Comparison of ENCODE assay signal across 16 mouse cellular contexts in genomic region chr13:97247754-97248153, GRCm38 (mm10). TPM values are rescaled to one million over a fixed set of nuclear protein-coding genes. Genes with fewer than 3 reads are reported as not detected.
DNase-seq lines count a peak whose midpoint lies in the region; ATAC-seq and TF ChIP-seq lines count a peak whose summit lies in the region.
"Had no signal": no experiment of that assay in that cellular context is flagged by ENCODE, and none has a peak within 500 bp of the region (broad histone marks: within the 10 kb centered on the region; RNA-seq: fewer than 3 reads in every experiment).

No protein-coding gene starts in this region.

- TF ChIP-seq EP300 in stomach, postnatal 0 days (optimal IDR thresholded peaks at IDR 0.05): no peak

- no peaks in the 10 kb centered on the region for H3K9me3 ChIP-seq in midbrain, embryonic 12.5 days
- H3K9me3 ChIP-seq in midbrain, embryonic 11.5 days (ENCODE audit: control insufficient read depth, low read length): no peaks in the 10 kb centered on the region
- no peaks in the 10 kb centered on the region for H3K9me3 ChIP-seq in forebrain, embryonic 13.5 days (replicated peaks)
- no peaks in the 10 kb centered on the region for H3K9me3 ChIP-seq in hindbrain, embryonic 16.5 days (ENCODE audit: control insufficient read depth, low read length)
- H3K9me3 ChIP-seq in stomach, postnatal 0 days (ENCODE audit: control insufficient read depth, low read length): no peaks in the 10 kb centered on the region
- H3K9me3 ChIP-seq: limb, embryonic 13.5 days had no signal

- WGBS in midbrain, embryonic 12.5 days: 70% methylated on average over 4 of the region's 4 CpGs
- WGBS in midbrain, embryonic 11.5 days: 82% methylated on average over 4 of the region's 4 CpGs
- 45% methylated on average over 4 of the region's 4 CpGs for WGBS in forebrain, embryonic 13.5 days
- 28% methylated on average over 4 of the region's 4 CpGs for WGBS in hindbrain, embryonic 16.5 days
- WGBS in stomach, postnatal 0 days: 62% methylated on average over 4 of the region's 4 CpGs

- no peak overlapping the region for H3K9ac ChIP-seq in midbrain, embryonic 12.5 days (replicated peaks)
- H3K9ac ChIP-seq in midbrain, embryonic 11.5 days (ENCODE audit: low read length): no peak overlapping the region
- H3K9ac ChIP-seq in forebrain, embryonic 13.5 days: peak overlapping the region; percentile 55; the same call in 1 of the 2 replicates
- H3K9ac ChIP-seq in hindbrain, embryonic 16.5 days (ENCODE audit: low read depth, low read length): no peak overlapping the region
- H3K9ac ChIP-seq in stomach, postnatal 0 days (ENCODE audit: low read length): no peak overlapping the region
- H3K9ac ChIP-seq: limb, embryonic 13.5 days; liver, postnatal 0 days had no signal

- H3K36me3 ChIP-seq in midbrain, embryonic 12.5 days: peaks cover 46% of the 10 kb centered on the region
- peaks cover 33% of the 10 kb centered on the region for H3K36me3 ChIP-seq in midbrain, embryonic 11.5 days (ENCODE audit: control insufficient read depth, insufficient read depth, low read length)
- peaks cover 71% of the 10 kb centered on the region for H3K36me3 ChIP-seq in forebrain, embryonic 13.5 days (ENCODE audit: poor library complexity, severe bottlenecking)
- peaks cover 18% of the 10 kb centered on the region for H3K36me3 ChIP-seq in hindbrain, embryonic 16.5 days (ENCODE audit: control insufficient read depth, insufficient read depth, low read length)
- peaks cover 19% of the 10 kb centered on the region; the same call in 1 of the 2 replicates for H3K36me3 ChIP-seq in stomach, postnatal 0 days (ENCODE audit: control insufficient read depth, insufficient read depth, low read length)

- no peak overlapping the region for H3K27ac ChIP-seq in midbrain, embryonic 12.5 days (replicated peaks)
- no peak overlapping the region for H3K27ac ChIP-seq in midbrain, embryonic 11.5 days (ENCODE audit: low read depth, low read length)
- H3K27ac ChIP-seq in forebrain, embryonic 13.5 days: 0 out of 2 replicates have a peak overlapping the region, but pooled peaks have one; percentile 91
- H3K27ac ChIP-seq in hindbrain, embryonic 16.5 days (ENCODE audit: low read depth, low read length): no peak overlapping the region
- H3K27ac ChIP-seq in stomach, postnatal 0 days (replicated peaks): no peak overlapping the region
- H3K27ac ChIP-seq: limb, embryonic 13.5 days had no signal

- H3K4me2 ChIP-seq in midbrain, embryonic 12.5 days (replicated peaks): peak overlapping the region; percentile 32
- no peak overlapping the region for H3K4me2 ChIP-seq in midbrain, embryonic 11.5 days
- peak overlapping the region; percentile 85 for H3K4me2 ChIP-seq in forebrain, embryonic 13.5 days
- peak overlapping the region; percentile 91 for H3K4me2 ChIP-seq in hindbrain, embryonic 16.5 days (ENCODE audit: low read length)
- H3K4me2 ChIP-seq in stomach, postnatal 0 days (replicated peaks; ENCODE audit: low read depth): no peak overlapping the region
- H3K4me2 ChIP-seq: heart, embryonic 11.5 days had no signal

- ATAC-seq in midbrain, embryonic 12.5 days (ENCODE audit: low FRiP score, low read depth): no peak
- no peak for ATAC-seq in midbrain, embryonic 11.5 days (ENCODE audit: low FRiP score)
- ATAC-seq in forebrain, embryonic 13.5 days: no peak
- no peak for ATAC-seq in hindbrain, embryonic 16.5 days
- ATAC-seq in stomach, postnatal 0 days (ENCODE audit: low FRiP score, low TSS enrichment): no peak
- ATAC-seq: liver, postnatal 0 days had no signal

- TF ChIP-seq CTCF in stomach, postnatal 0 days (IDR thresholded peaks at IDR 0.05; ENCODE audit: low read depth): no peak

- peaks cover 13% of the 10 kb centered on the region; the same call in 1 of the 2 replicates for H3K27me3 ChIP-seq in midbrain, embryonic 12.5 days
- peaks cover 2% of the 10 kb centered on the region; the same call in 1 of the 2 replicates for H3K27me3 ChIP-seq in midbrain, embryonic 11.5 days (ENCODE audit: control insufficient read depth, insufficient read depth, low read length)
- no peaks in the 10 kb centered on the region for H3K27me3 ChIP-seq in forebrain, embryonic 13.5 days
- no peaks in the 10 kb centered on the region for H3K27me3 ChIP-seq in hindbrain, embryonic 16.5 days (replicated peaks; ENCODE audit: control insufficient read depth, insufficient read depth, low read length)
- no peaks in the 10 kb centered on the region for H3K27me3 ChIP-seq in stomach, postnatal 0 days (ENCODE audit: control insufficient read depth, insufficient read depth, low read length)

- DNase-seq in midbrain, embryonic 11.5 days (ENCODE audit: low spot score, missing footprints): no peak
- no peak for DNase-seq in adrenal gland, adult 2 months
- DNase-seq in cerebellum, postnatal 4 days (ENCODE audit: low spot score in 2 of 2): no peak
- no peak for DNase-seq in stomach, postnatal 0 days (ENCODE audit: low spot score)
- DNase-seq: adrenal gland, postnatal 14 days; cerebellum, adult 11 months; gastrocnemius, postnatal 14 days; kidney, postnatal 10 days; liver, postnatal 0 days; lung, postnatal 4 days; thymus, adult 18-20 months had no signal

- H3K4me3 ChIP-seq in midbrain, embryonic 12.5 days: no peak overlapping the region
- H3K4me3 ChIP-seq in midbrain, embryonic 11.5 days (ENCODE audit: low read depth, low read length): no peak overlapping the region
- H3K4me3 ChIP-seq in forebrain, embryonic 13.5 days: peak overlapping the region; percentile 99; the same call in 1 of the 2 replicates
- no peak overlapping the region for H3K4me3 ChIP-seq in hindbrain, embryonic 16.5 days (ENCODE audit: low read length)
- no peak overlapping the region for H3K4me3 ChIP-seq in stomach, postnatal 0 days (ENCODE audit: low read depth, low read length)
- H3K4me3 ChIP-seq: limb, embryonic 13.5 days had no signal

- peaks cover 100% of the 10 kb centered on the region for H3K4me1 ChIP-seq in midbrain, embryonic 12.5 days
- H3K4me1 ChIP-seq in midbrain, embryonic 11.5 days (ENCODE audit: control insufficient read depth, insufficient read depth, low read length): peaks cover 87% of the 10 kb centered on the region
- H3K4me1 ChIP-seq in forebrain, embryonic 13.5 days: peaks cover 99% of the 10 kb centered on the region
- peaks cover 74% of the 10 kb centered on the region for H3K4me1 ChIP-seq in hindbrain, embryonic 16.5 days (ENCODE audit: control insufficient read depth, insufficient read depth, low read depth, low read length)
- peaks cover 2% of the 10 kb centered on the region; the same call in 1 of the 2 replicates for H3K4me1 ChIP-seq in stomach, postnatal 0 days (replicated peaks; ENCODE audit: control insufficient read depth, insufficient read depth)

RNA-seq across cellular contexts. Expression of gene Enc1, which starts 6.8 kb away (rescaled TPM):
- polyA plus RNA-seq in midbrain, embryonic 12.5 days (2016; fragmentation: Nextera tagmentation; extraction: Ambion mirVana): 21.9 and 22.0 TPM in 2 replicates
- 18.4 and 19.8 TPM in 2 replicates for polyA plus RNA-seq in midbrain, embryonic 11.5 days (2014; fragmentation: Nextera tagmentation; extraction: Ambion mirVana)
- polyA plus RNA-seq in forebrain, embryonic 13.5 days (2015; fragmentation: Nextera tagmentation; extraction: Ambion mirVana): 44.4 and 45.2 TPM in 2 replicates
- 66.3 and 67.6 TPM in 2 replicates for polyA plus RNA-seq in hindbrain, embryonic 16.5 days (2015; fragmentation: Nextera tagmentation; extraction: Ambion mirVana)
- total RNA-seq in adrenal gland, adult 2 months (2021): 10 to 100 TPM in 1 of 2 experiments, 1 to 10 TPM in 1; 6.6 to 13.2 TPM
- polyA plus RNA-seq in adrenal gland, adult 2 months (2012; rRNA removed): 4.6 and 5.8 TPM in 2 replicates
- polyA plus RNA-seq in stomach, postnatal 0 days (2015; fragmentation: Nextera tagmentation; extraction: Ambion mirVana): 3.3 and 3.5 TPM in 2 replicates

RNA-seq across cellular contexts. Expression of gene Hexb, which starts 49.6 kb away (rescaled TPM):
- 23.8 and 24.2 TPM in 2 replicates for polyA plus RNA-seq in midbrain, embryonic 12.5 days (2016; fragmentation: Nextera tagmentation; extraction: Ambion mirVana)
- 25.8 and 26.1 TPM in 2 replicates for polyA plus RNA-seq in midbrain, embryonic 11.5 days (2014; fragmentation: Nextera tagmentation; extraction: Ambion mirVana)
- polyA plus RNA-seq in forebrain, embryonic 13.5 days (2015; fragmentation: Nextera tagmentation; extraction: Ambion mirVana): 21.4 and 21.6 TPM in 2 replicates
- polyA plus RNA-seq in hindbrain, embryonic 16.5 days (2015; fragmentation: Nextera tagmentation; extraction: Ambion mirVana): 54.1 and 58.5 TPM in 2 replicates
- total RNA-seq in adrenal gland, adult 2 months (2021): 10 to 100 TPM; 30.6 to 38.4 TPM
- polyA plus RNA-seq in adrenal gland, adult 2 months (2012; rRNA removed): 221 and 235 TPM in 2 replicates
- polyA plus RNA-seq in stomach, postnatal 0 days (2015; fragmentation: Nextera tagmentation; extraction: Ambion mirVana): 27.0 and 28.7 TPM in 2 replicates

Comparison
In these comparisons a context has a peak if more than half of its experiments do, and no peak if none do; other contexts are left out.
1. H3K4me2 ChIP-seq: peak in midbrain, embryonic 12.5 days (single experiment), forebrain, embryonic 13.5 days (single experiment) and hindbrain, embryonic 16.5 days (single experiment); none in midbrain, embryonic 11.5 days (single experiment) and stomach, postnatal 0 days (single experiment).